Mouse (Mus musculus): ENCODE results near the gene Raver2. TPM values are rescaled to one million over a fixed set of nuclear protein-coding genes. Genes with fewer than 3 reads are reported as not detected.

Gene Raver2
- total RNA-seq, 4 experiments from 2014 or later = 4.6 to 5.9 (median 5.2) TPM

DNA sequence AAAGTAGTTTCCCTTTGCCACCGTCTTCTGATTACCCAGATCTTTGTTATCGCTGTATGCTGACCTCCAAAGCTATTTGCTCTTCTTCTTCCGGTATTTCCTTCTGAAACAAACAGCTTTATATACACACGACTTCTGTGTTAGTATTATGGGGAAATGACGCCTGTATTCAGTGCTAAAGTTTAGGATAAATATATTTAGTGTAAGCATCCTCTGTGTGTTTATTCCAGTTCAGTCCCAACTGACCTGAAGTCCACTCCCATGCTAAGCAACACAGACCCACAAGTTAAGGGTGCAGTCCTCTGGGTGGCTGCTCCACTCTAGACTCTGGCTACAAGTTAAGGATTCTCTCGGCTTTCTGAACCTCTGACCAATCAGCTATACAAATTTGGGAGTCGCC lies 52.2 kb downstream of the Raver2 start:
- DNase-seq = no peak

DNA sequence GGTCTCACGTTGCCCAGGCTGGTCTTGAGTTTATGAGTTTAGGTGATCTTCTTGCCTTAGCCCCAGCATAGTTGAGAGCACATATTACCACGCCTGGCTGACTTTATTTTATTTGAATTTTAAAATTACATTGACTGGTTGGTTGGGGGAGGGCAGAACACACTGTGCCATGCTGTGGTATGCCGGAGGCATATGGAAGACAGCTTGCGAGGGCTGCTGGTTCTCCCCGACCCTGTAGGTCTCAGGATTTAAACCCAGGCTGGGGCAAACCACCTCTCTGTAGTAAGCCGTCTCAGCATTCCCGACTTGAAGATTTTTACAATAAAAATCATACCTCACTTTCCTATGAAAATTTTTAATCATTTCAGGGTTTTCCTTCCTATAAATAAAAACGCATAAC lies 66.2 kb downstream of the Raver2 start:
- no peak for DNase-seq

GRCm38 (mm10) chr4:101135909-101136308 lies 67.1 kb downstream of the Raver2 start:
- no peak for DNase-seq

DNA sequence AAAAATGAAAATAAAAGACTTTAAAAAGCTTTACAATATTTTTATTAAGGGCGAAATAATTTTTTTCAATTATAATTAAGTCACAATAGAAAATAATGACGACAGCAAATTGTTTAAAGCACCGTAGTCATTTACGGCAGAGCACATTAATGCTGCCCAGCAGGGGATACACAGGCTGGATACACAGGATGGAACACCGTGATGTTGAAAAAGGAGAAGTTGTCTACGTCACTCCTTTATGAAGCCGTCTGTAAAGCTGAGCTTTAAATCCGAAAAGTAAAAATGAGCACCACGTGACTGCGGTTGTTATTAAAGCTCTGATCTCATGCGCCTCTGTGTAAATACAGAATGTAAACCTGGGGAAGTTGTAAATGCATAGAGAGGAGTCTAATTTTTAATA lies 69.2 kb downstream of the Raver2 start:
- DNase-seq = no peak

GRCm38 (mm10) chr4:101141768-101142167 lies 73.0 kb downstream of the Raver2 start:
- DNase-seq = no peak

GRCm38 (mm10) chr4:101143901-101144300 lies 75.1 kb downstream of the Raver2 start:
- no peak for DNase-seq

GRCm38 (mm10) chr4:101144361-101144760 lies 75.6 kb downstream of the Raver2 start:
- no peak for DNase-seq

GRCm38 (mm10) chr4:101144790-101145189 lies 76.0 kb downstream of the Raver2 start:
- no peak for DNase-seq

GRCm38 (mm10) chr4:101146047-101146745 lies 77.4 kb downstream of the Raver2 start:
- no peak for DNase-seq

- no peak for DNase-seq
These were observed 78.3 kb downstream of the Raver2 start for GRCm38 (mm10) chr4:101146891-101147655.

DNA sequence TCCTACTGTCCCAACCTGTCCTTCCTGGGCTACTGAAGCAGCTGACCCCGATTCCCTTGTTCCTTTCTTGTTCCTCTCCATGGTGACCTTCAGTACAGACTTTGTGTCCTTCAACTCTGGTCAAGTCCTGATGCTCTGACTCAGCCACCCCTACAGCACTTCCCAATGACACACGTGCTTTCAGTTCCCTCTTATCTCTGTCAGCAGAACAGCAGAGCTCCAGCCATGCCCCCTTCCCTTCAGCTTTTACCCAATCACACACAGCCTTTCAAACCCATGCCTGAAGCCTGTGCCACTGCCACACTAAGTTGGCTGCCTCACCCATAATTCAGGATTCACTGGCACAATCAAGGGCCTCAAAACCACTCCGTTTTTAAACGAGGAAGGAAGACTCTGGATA lies 86.8 kb downstream of the Raver2 start:
- peak; percentile 61 for DNase-seq

DNA sequence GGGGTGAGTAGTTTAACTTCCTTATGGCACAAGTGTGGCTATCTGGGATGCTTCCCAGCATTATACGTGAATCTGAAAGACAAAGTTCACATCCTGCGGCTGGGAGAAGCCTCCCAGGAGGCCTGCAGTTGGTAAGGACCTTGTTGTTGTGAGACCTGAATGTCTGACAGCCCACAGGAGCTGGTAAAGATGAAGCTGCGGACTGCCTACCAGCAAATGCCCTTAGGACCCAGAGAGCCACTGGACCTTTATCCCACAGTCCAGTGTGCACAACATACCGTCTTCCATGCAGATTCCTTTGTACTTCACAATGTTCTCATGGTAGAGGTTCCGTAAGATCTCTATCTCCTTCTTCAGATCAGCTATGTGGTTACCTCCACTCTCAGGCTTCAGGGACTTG lies 88.7 kb downstream of the Raver2 start:
- DNase-seq = no peak

GRCm38 (mm10) chr4:101158282-101158681 lies 89.5 kb downstream of the Raver2 start:
- DNase-seq = no peak

- no peak for DNase-seq
These were observed 90.5 kb downstream of the Raver2 start for GRCm38 (mm10) chr4:101159191-101159764.

DNA sequence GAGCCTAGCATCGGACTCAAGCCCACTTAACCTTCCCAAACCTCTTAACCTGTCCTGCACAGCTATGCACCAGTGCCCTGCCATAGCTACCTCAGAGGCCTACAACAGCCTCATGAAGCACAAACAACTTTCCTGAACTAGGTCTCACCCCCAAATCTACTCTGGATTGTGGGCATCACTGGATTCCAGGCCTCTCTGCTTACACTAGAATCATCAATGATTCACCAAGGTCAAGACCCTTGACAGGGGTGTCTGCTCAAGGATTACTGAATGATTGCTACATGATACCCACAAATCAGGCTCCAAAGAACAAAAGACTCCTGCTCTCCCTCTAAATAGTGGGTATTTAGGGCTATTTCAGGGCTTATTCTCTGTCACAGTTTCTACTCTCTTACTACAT lies 92.0 kb downstream of the Raver2 start:
- no peak for DNase-seq

DNA sequence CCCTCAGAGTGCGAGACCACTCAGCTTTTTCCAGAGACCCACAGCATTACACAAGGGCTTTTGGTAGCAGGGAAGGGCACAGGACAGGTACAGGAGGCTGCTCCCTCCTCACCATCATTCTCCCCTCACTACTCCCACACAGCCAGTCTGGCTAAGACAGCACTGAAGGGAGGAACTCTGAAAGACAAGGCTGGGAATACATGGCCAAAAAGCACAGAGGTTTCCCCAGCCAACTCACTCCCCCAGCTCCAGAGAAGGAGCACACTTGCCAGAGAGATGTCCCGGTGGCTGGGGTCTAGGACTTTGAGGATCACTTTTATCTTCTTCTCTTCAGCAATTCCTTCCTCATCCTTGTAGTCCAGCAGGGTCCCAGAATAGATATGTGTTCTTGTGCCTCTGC lies 95.4 kb downstream of the Raver2 start:
- no peak for DNase-seq

- no peak for DNase-seq
These were observed 95.9 kb downstream of the Raver2 start for GRCm38 (mm10) chr4:101164673-101165072.

DNA sequence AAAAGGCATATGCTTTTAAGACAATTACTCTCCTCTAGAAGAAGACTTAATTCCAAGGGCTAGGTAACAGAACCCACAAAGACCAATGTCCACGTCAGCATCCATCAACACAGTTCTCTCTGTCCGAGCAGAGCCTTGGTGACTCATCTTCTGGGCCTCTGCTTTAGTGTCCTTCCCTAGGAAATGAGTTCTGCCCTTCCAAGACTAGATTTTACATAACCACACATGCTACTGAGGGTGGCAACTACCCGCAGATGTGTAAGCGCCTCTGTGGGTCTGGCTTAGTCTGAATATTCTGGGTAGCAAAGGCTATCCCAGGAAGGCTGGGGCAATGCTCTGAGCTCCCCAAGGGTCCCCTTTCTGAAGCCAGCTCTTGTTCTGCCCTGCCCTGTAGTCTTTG lies 97.0 kb downstream of the Raver2 start:
- peak; percentile 49 for DNase-seq

DNA sequence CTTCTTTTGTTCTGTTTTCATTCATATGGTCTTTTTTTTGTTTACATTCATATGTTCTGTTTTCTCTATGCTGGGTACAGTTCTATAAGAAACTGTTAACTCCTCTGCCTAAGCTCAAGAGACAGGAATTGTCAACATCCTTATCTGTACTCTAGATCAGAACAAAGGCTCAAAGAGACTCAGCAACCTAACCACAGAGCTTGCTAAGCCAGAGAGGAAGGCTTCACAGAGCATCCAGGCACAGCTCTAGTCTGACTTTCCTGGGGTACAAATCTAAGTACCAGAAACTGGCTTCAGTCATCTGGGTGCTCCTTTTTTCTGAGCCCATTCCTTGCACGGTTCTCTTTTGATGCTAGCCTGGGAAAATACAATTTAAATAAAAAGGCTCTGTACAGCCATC lies 99.0 kb downstream of the Raver2 start:
- DNase-seq = no peak

GRCm38 (mm10) chr4:101168189-101168778 lies 99.5 kb downstream of the Raver2 start:
- DNase-seq = no peak

DNA sequence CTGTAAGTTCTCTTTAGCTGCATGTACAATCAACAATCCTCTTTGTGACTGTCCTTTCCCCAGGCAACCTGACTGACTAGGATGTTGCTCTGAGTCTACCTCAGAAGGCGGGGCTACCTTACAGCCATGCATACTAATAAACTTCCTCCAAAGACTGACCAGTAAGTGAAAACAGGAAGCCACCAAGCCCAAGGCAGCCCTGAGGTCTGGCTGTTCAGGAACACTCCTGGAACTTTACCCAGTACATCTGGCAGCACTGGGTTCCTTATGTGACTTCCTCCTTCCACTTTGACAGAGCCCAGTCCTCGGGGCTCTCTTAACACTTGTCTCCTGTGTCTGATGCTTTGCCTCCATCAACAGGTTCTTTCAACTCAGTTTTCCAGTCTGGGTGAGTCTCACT lies 104.0 kb downstream of the Raver2 start:
- no peak for DNase-seq

DNA sequence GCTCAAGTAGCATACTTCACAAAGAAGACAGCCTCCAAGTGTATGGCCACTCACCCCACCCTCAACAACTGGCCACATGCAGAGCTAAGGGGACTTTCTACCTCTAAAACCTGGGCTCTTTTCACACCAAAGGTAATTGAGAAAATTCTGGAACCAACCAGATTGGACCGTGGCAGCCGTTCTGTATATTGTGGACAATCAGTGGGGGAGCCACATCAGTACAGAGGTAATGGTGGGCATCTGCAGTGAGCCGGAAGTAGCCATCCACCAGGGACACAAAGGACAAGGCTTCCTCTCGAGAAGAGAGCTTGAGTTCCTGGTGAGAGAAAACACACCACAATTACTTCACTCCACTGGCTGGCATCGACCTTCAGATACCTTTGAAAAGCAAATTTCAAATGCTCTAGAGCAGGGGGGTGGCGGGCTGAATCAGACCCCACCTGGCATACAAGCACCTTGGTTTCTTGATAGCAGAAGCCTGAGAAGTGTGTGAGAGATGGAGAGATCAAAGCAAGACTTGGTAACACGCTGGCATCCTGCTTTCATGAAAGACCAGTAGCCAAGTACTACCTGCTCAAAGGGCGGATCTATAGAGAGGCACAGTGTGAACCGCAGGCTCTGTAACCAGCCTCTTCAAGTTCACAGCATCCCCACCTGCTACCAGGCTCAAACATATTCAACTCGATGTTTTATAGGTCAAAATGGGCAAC lies 106.3 kb downstream of the Raver2 start:
- DNase-seq = no peak

DNA sequence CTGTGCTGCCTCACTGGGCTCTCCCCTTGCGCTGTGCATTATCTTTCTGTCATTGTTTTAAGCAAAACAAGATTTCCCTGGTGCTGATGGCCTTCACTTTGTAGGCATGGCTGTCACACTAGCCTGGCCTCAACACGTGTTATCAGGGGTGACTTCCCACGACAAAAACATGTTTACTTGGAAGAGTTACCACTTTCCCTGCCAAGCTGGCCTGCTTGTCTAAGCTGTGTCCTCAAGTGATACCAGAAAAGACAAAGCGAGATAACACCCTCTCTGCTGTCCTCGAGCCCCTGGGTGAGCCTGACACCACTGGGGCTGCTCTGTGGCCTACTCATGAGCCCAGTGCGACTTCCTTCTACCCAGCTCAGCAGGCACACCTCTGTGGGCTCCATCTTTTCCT lies 107.3 kb downstream of the Raver2 start:
- no peak for DNase-seq
